Mouse (Mus musculus): ENCODE measurements around the gene Ddx49. TPM values are rescaled to one million over a fixed set of nuclear protein-coding genes. Genes with fewer than 3 reads are reported as not detected.

The Ddx49 gene
- polyA plus RNA-seq, 1 experiment: 45.0 TPM

GRCm38 (mm10) chr8:70284421-70284820 is 17.9 kb downstream of the Ddx49 start:
- TF ChIP-seq POLR2A (IDR thresholded peaks at IDR 0.05; ENCODE audit: borderline replicate concordance, insufficient read depth, low read length) (no peak), CTCF (IDR thresholded peaks at IDR 0.05; ENCODE audit: borderline replicate concordance, insufficient read depth, low read depth, low read length) (no peak)
- no peak for DNase-seq
- Histone ChIP-seq H3K4me1 (ENCODE audit: control insufficient read depth, insufficient read depth, low read length) (no peaks in the 10 kb centered on the region; the same call in 1 of the 2 replicates), H3K27me3 (ENCODE audit: control insufficient read depth, insufficient read depth, low read length) (peaks cover 6% of the 10 kb centered on the region; the same call in 1 of the 2 replicates), H3K4me3 (replicated peaks; ENCODE audit: insufficient read depth, low read depth, low read length) (no peak overlapping the region), H3K27ac (ENCODE audit: insufficient read depth, low read length) (no peak overlapping the region)
- 61% methylated on average over 5 of the region's 5 CpGs for WGBS

- 2% methylated on average over 55 of the region's 55 CpGs for WGBS
- Histone ChIP-seq H3K27me3 (ENCODE audit: control insufficient read depth, insufficient read depth, low read length) (peaks cover 6% of the 10 kb centered on the region; the same call in 1 of the 2 replicates), H3K27ac (ENCODE audit: insufficient read depth, low read length) (no peak overlapping the region), H3K4me3 (replicated peaks; ENCODE audit: insufficient read depth, low read depth, low read length) (peak overlapping the region; percentile 49), H3K4me1 (ENCODE audit: control insufficient read depth, insufficient read depth, low read length) (no peaks in the 10 kb centered on the region; the same call in 1 of the 2 replicates)
- DNase-seq: no peak
- TF ChIP-seq POLR2A (IDR thresholded peaks at IDR 0.05; ENCODE audit: borderline replicate concordance, insufficient read depth, low read length): no peak
- no peak for TF ChIP-seq CTCF (IDR thresholded peaks at IDR 0.05; ENCODE audit: borderline replicate concordance, insufficient read depth, low read depth, low read length)
Observed at GRCm38 (mm10) chr8:70283136-70284077, 18.9 kb downstream of the Ddx49 start.

- 2% methylated on average over 33 of the region's 36 CpGs for WGBS
- peak; percentile 62 to 70 for DNase-seq
- TF ChIP-seq CTCF (IDR thresholded peaks at IDR 0.05; ENCODE audit: borderline replicate concordance, insufficient read depth, low read depth, low read length) (0 out of 2 replicates have a peak, but pooled peaks have one; percentile 17), POLR2A (IDR thresholded peaks at IDR 0.05; ENCODE audit: borderline replicate concordance, insufficient read depth, low read length) (no peak)
- Histone ChIP-seq H3K27ac (ENCODE audit: insufficient read depth, low read length) (no peak within 1 kb of the TSS), H3K4me1 (ENCODE audit: control insufficient read depth, insufficient read depth, low read length) (no peaks in the 10 kb centered on the region; the same call in 1 of the 2 replicates), H3K27me3 (ENCODE audit: control insufficient read depth, insufficient read depth, low read length) (peaks cover 6% of the 10 kb centered on the region; the same call in 1 of the 2 replicates), H3K4me3 (replicated peaks; ENCODE audit: insufficient read depth, low read depth, low read length) (peak within 1 kb of the TSS; percentile 49)
Observed at GRCm38 (mm10) chr8:70282603-70283135, 19.6 kb downstream of the Ddx49 start, which contains the start of gene Homer3. Gene Homer3 (plus strand): TSS chr8:70282827.

GRCm38 (mm10) chr8:70281001-70281400 is 21.3 kb downstream of the Ddx49 start:
- Histone ChIP-seq H3K4me3 (replicated peaks; ENCODE audit: insufficient read depth, low read depth, low read length) (no peak overlapping the region), H3K27ac (ENCODE audit: insufficient read depth, low read length) (no peak overlapping the region), H3K4me1 (ENCODE audit: control insufficient read depth, insufficient read depth, low read length) (no peaks in the 10 kb centered on the region; the same call in 1 of the 2 replicates), H3K27me3 (ENCODE audit: control insufficient read depth, insufficient read depth, low read length) (peaks cover 6% of the 10 kb centered on the region; the same call in 1 of the 2 replicates)
- TF ChIP-seq CTCF (IDR thresholded peaks at IDR 0.05; ENCODE audit: borderline replicate concordance, insufficient read depth, low read depth, low read length) (no peak), POLR2A (IDR thresholded peaks at IDR 0.05; ENCODE audit: borderline replicate concordance, insufficient read depth, low read length) (no peak)
- WGBS: 54% methylated on average over 3 of the region's 3 CpGs
- DNase-seq: no peak

- Histone ChIP-seq H3K27me3 (ENCODE audit: control insufficient read depth, insufficient read depth, low read length) (peaks cover 6% of the 10 kb centered on the region; the same call in 1 of the 2 replicates), H3K4me3 (replicated peaks; ENCODE audit: insufficient read depth, low read depth, low read length) (no peak overlapping the region), H3K4me1 (ENCODE audit: control insufficient read depth, insufficient read depth, low read length) (no peaks in the 10 kb centered on the region; the same call in 1 of the 2 replicates), H3K27ac (ENCODE audit: insufficient read depth, low read length) (no peak overlapping the region)
- no peak for TF ChIP-seq POLR2A (IDR thresholded peaks at IDR 0.05; ENCODE audit: borderline replicate concordance, insufficient read depth, low read length)
- DNase-seq: peak in 1 of 2 experiments; percentile 56
- 65% methylated on average over 8 of the region's 8 CpGs for WGBS
Observed at GRCm38 (mm10) chr8:70279266-70279665, 23.0 kb downstream of the Ddx49 start.

DNA sequence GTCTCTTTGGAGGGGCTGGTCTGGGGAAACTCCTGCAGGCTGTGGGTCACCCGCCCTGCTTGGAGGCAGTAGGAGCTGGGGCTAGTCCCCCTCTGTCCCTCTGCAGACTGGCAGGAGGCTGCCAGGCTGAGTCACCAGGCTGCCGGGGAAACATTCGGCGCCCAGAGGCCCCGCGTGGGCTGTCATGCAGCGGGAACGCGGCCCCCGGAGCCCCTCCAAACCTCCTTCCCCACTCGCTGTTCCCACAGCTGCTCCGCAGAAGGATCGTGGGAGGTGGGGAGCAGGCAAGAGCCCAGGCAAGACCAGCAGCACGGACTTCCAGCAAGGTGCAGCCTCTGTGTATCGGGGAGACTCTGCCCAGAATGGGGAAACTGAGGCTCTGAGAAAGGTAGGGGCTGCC is 24.1 kb downstream of the Ddx49 start:
- no peak for TF ChIP-seq POLR2A (IDR thresholded peaks at IDR 0.05; ENCODE audit: borderline replicate concordance, insufficient read depth, low read length)
- TF ChIP-seq CTCF (IDR thresholded peaks at IDR 0.05; ENCODE audit: borderline replicate concordance, insufficient read depth, low read depth, low read length): no peak
- DNase-seq: no peak
- WGBS: 32% methylated on average over 15 of the region's 15 CpGs
- Histone ChIP-seq H3K27me3 (ENCODE audit: control insufficient read depth, insufficient read depth, low read length) (peaks cover 5% of the 10 kb centered on the region; the same call in 1 of the 2 replicates), H3K4me1 (ENCODE audit: control insufficient read depth, insufficient read depth, low read length) (no peaks in the 10 kb centered on the region; the same call in 1 of the 2 replicates), H3K27ac (ENCODE audit: insufficient read depth, low read length) (0 out of 2 replicates have a peak overlapping the region, but pooled peaks have one; percentile 11), H3K4me3 (replicated peaks; ENCODE audit: insufficient read depth, low read depth, low read length) (no peak overlapping the region)

GRCm38 (mm10) chr8:70276476-70276875 is 25.8 kb downstream of the Ddx49 start:
- no peak for DNase-seq
- no peak overlapping the region for H3K27ac ChIP-seq (ENCODE audit: insufficient read depth, low read length)
- H3K4me3 ChIP-seq (replicated peaks; ENCODE audit: insufficient read depth, low read depth, low read length): no peak overlapping the region
- H3K27me3 ChIP-seq (ENCODE audit: control insufficient read depth, insufficient read depth, low read length): no peaks in the 10 kb centered on the region
- TF ChIP-seq POLR2A (IDR thresholded peaks at IDR 0.05; ENCODE audit: borderline replicate concordance, insufficient read depth, low read length) (no peak), CTCF (IDR thresholded peaks at IDR 0.05; ENCODE audit: borderline replicate concordance, insufficient read depth, low read depth, low read length) (no peak)
- WGBS: 91% methylated on average over 3 of the region's 3 CpGs
- H3K4me1 ChIP-seq (ENCODE audit: control insufficient read depth, insufficient read depth, low read length): no peaks in the 10 kb centered on the region

Data from cerebellum, adult 2 months (tissue).